In the genomic region with DNA sequence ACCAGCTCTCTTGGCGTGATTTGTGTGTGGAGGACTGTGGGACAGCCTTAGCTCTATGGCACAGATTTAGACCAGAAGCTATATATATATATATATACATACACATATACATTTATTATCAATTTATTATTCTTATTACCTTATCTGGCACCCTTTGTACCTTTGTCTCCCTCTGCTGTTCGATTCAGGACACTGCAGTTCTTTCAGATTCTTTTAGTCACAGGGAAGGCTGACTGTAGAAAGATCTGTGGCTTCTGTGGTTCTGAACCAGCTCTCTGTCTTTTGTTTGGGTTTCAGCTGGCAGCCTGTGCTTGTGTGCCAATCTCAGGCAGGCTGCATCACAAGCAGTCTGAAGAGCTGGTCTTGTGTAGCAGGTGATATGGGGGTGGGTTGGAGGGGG, we compare ENCODE assay signal across 12 mouse cellular contexts.
A peak's percentile ranks its signal among the peaks of the same experiment; 100 is the strongest.
DNase-seq lines count a peak whose midpoint lies in the region; ATAC-seq and TF ChIP-seq lines count a peak whose summit lies in the region.
"Had no signal": no experiment of that assay in that cellular context is flagged by ENCODE, and none has a peak within 500 bp of the region (broad histone marks: within the 10 kb centered on the region; RNA-seq: fewer than 3 reads in every experiment).

No protein-coding gene starts in this region.

- WGBS in heart, adult 2 months: 48% methylated on average over 2 of the region's 2 CpGs
- 42% methylated on average over 2 of the region's 2 CpGs for WGBS in hindbrain, embryonic 13.5 days

- no peak overlapping the region for H3K27ac ChIP-seq in heart, adult 2 months
- H3K27ac ChIP-seq in hindbrain, embryonic 13.5 days: no peak overlapping the region

- TF ChIP-seq EP300 in heart, adult 2 months (IDR thresholded peaks at IDR 0.05; ENCODE audit: insufficient read depth, low read depth, low read length): no peak

- H3K4me2 ChIP-seq in hindbrain, embryonic 13.5 days: no peak overlapping the region
- H3K4me2 ChIP-seq: midbrain, embryonic 11.5 days had no signal

- ATAC-seq in hindbrain, embryonic 13.5 days (ENCODE audit: low FRiP score): no peak

- no peaks in the 10 kb centered on the region for H3K27me3 ChIP-seq in heart, adult 2 months (ENCODE audit: control insufficient read depth, insufficient read depth, low read length)
- H3K27me3 ChIP-seq in splenic B cell, adult 2 months (ENCODE audit: control insufficient read depth, insufficient read depth, low read length, poor library complexity, severe bottlenecking): no peaks in the 10 kb centered on the region
- no peaks in the 10 kb centered on the region for H3K27me3 ChIP-seq in hindbrain, embryonic 13.5 days

- no peaks in the 10 kb centered on the region for H3K4me1 ChIP-seq in heart, adult 2 months (ENCODE audit: control insufficient read depth, insufficient read depth, low read length)
- no peaks in the 10 kb centered on the region for H3K4me1 ChIP-seq in hindbrain, embryonic 13.5 days (replicated peaks)

- H3K9ac ChIP-seq in heart, adult 2 months (ENCODE audit: low read depth, low read length): no peak overlapping the region
- no peak overlapping the region for H3K9ac ChIP-seq in hindbrain, embryonic 13.5 days

- no peaks in the 10 kb centered on the region for H3K9me3 ChIP-seq in hindbrain, embryonic 13.5 days

- intact Hi-C loops in heart, adult 2 months (cut with DNase I): no loop called here
- intact Hi-C loops in heart, postnatal 10 days (cut with DNase I): no loop called here

- H3K79me2 ChIP-seq in heart, adult 2 months (replicated peaks; ENCODE audit: control insufficient read depth, insufficient read depth, low read length): no peaks in the 10 kb centered on the region

- peak; percentile 52 for TF ChIP-seq CTCF in heart, adult 2 months (IDR thresholded peaks at IDR 0.05)

- no peak overlapping the region for H3K4me3 ChIP-seq in heart, adult 2 months
- H3K4me3 ChIP-seq in hindbrain, embryonic 13.5 days: no peak overlapping the region

- no peak for DNase-seq in heart, adult 2 months
- DNase-seq in heart, postnatal 10 days: no peak
- DNase-seq in right cerebral cortex, adult 2 months (ENCODE audit: low spot score in 2 of 2): peak; percentile 1 to 6
- DNase-seq in right cerebral cortex, postnatal 25 days: no peak
- DNase-seq in embryo, embryonic 10.5 days (ENCODE audit: low spot score): peak; percentile 27
- DNase-seq in splenic B cell, adult 2 months (ENCODE audit: low read depth, low spot score): peak; percentile 3
- no peak for DNase-seq in cerebellum, postnatal 4 days (ENCODE audit: low spot score in 2 of 2)
- DNase-seq: cerebellum, postnatal 14 days; right cerebral cortex, adult 18-20 months; thymus, adult 18-20 months had no signal

- no peak for TF ChIP-seq POLR2A in heart, adult 2 months (IDR thresholded peaks at IDR 0.05; ENCODE audit: insufficient read depth, low read depth, low read length)

- H3K36me3 ChIP-seq in heart, adult 2 months (ENCODE audit: control insufficient read depth, insufficient read depth, low read length): no peaks in the 10 kb centered on the region
- H3K36me3 ChIP-seq in splenic B cell, adult 2 months (ENCODE audit: control insufficient read depth, insufficient read depth, low read length, poor library complexity, severe bottlenecking): no peaks in the 10 kb centered on the region
- H3K36me3 ChIP-seq in hindbrain, embryonic 13.5 days: no peaks in the 10 kb centered on the region

Comparison
In these comparisons a context has a peak if more than half of its experiments do, and no peak if none do; other contexts are left out.
1. DNase-seq: peak in right cerebral cortex, adult 2 months (2 of 2), embryo, embryonic 10.5 days (single experiment) and splenic B cell, adult 2 months (single experiment); none in heart, adult 2 months (0 of 2), heart, postnatal 10 days (0 of 2), right cerebral cortex, postnatal 25 days (single experiment) and cerebellum, postnatal 4 days (0 of 2).